Mouse (Mus musculus): ENCODE measurements around the gene Lrp5. TPM values are rescaled to one million over a fixed set of nuclear protein-coding genes. Genes with fewer than 3 reads are reported as not detected.

Gene Lrp5
- polyA plus RNA-seq, 1 experiment: 87.8 TPM

- H3K4me1 ChIP-seq (ENCODE audit: control insufficient read depth, insufficient read depth, low read length): no peaks in the 10 kb centered on the region
- 34% methylated on average over 6 of the region's 6 CpGs for WGBS
- TF ChIP-seq CTCF (IDR thresholded peaks at IDR 0.05; ENCODE audit: insufficient read depth, low read length) (peak; percentile 90), POLR2A (IDR thresholded peaks at IDR 0.05; ENCODE audit: borderline replicate concordance, extremely low read depth, low read depth, low read length) (no peak)
- peak; percentile 86 for DNase-seq
- no peak overlapping the region for H3K4me3 ChIP-seq (replicated peaks; ENCODE audit: extremely low read depth, low read depth, low read length)
These were observed 13.4 kb upstream of the Lrp5 start for GRCm38 (mm10) chr19:3699508-3700438.

- TF ChIP-seq CTCF (IDR thresholded peaks at IDR 0.05; ENCODE audit: insufficient read depth, low read length) (no peak), POLR2A (IDR thresholded peaks at IDR 0.05; ENCODE audit: borderline replicate concordance, extremely low read depth, low read depth, low read length) (no peak)
- no peak for DNase-seq
- Histone ChIP-seq H3K4me1 (ENCODE audit: control insufficient read depth, insufficient read depth, low read length) (no peaks in the 10 kb centered on the region; the same call in 1 of the 2 replicates), H3K4me3 (replicated peaks; ENCODE audit: extremely low read depth, low read depth, low read length) (no peak overlapping the region)
- 68% methylated on average over 7 of the region's 7 CpGs for WGBS
These were observed 11.7 kb upstream of the Lrp5 start for GRCm38 (mm10) chr19:3698035-3698434.

GRCm38 (mm10) chr19:3695976-3696375 is 9.6 kb upstream of the Lrp5 start:
- no peaks in the 10 kb centered on the region; the same call in 1 of the 2 replicates for H3K4me1 ChIP-seq (ENCODE audit: control insufficient read depth, insufficient read depth, low read length)
- WGBS: 74% methylated on average over 8 of the region's 8 CpGs
- TF ChIP-seq CTCF (IDR thresholded peaks at IDR 0.05; ENCODE audit: insufficient read depth, low read length) (no peak), POLR2A (IDR thresholded peaks at IDR 0.05; ENCODE audit: borderline replicate concordance, extremely low read depth, low read depth, low read length) (no peak)
- no peak overlapping the region for H3K4me3 ChIP-seq (replicated peaks; ENCODE audit: extremely low read depth, low read depth, low read length)
- DNase-seq: no peak

GRCm38 (mm10) chr19:3695471-3695870 is 9.1 kb upstream of the Lrp5 start:
- DNase-seq: no peak
- H3K4me3 ChIP-seq (replicated peaks; ENCODE audit: extremely low read depth, low read depth, low read length): no peak overlapping the region
- WGBS: 62% methylated on average over 4 of the region's 4 CpGs
- H3K4me1 ChIP-seq (ENCODE audit: control insufficient read depth, insufficient read depth, low read length): no peaks in the 10 kb centered on the region; the same call in 1 of the 2 replicates
- TF ChIP-seq CTCF (IDR thresholded peaks at IDR 0.05; ENCODE audit: insufficient read depth, low read length): no peak
- no peak for TF ChIP-seq POLR2A (IDR thresholded peaks at IDR 0.05; ENCODE audit: borderline replicate concordance, extremely low read depth, low read depth, low read length)

- no peak for DNase-seq
- 46% methylated on average over 3 of the region's 3 CpGs for WGBS
- TF ChIP-seq POLR2A (IDR thresholded peaks at IDR 0.05; ENCODE audit: borderline replicate concordance, extremely low read depth, low read depth, low read length) (no peak), CTCF (IDR thresholded peaks at IDR 0.05; ENCODE audit: insufficient read depth, low read length) (no peak)
- H3K4me1 ChIP-seq (ENCODE audit: control insufficient read depth, insufficient read depth, low read length): no peaks in the 10 kb centered on the region; the same call in 1 of the 2 replicates
- H3K4me3 ChIP-seq (replicated peaks; ENCODE audit: extremely low read depth, low read depth, low read length): no peak overlapping the region
These were observed 8.6 kb upstream of the Lrp5 start for GRCm38 (mm10) chr19:3695006-3695405.

- no peak for DNase-seq
- no peak for TF ChIP-seq POLR2A (IDR thresholded peaks at IDR 0.05; ENCODE audit: borderline replicate concordance, extremely low read depth, low read depth, low read length)
- TF ChIP-seq CTCF (IDR thresholded peaks at IDR 0.05; ENCODE audit: insufficient read depth, low read length): no peak
- H3K4me1 ChIP-seq (ENCODE audit: control insufficient read depth, insufficient read depth, low read length): no peaks in the 10 kb centered on the region; the same call in 1 of the 2 replicates
- H3K4me3 ChIP-seq (replicated peaks; ENCODE audit: extremely low read depth, low read depth, low read length): no peak overlapping the region
- WGBS: 74% methylated on average over 2 of the region's 2 CpGs
These were observed 8.1 kb upstream of the Lrp5 start for GRCm38 (mm10) chr19:3694476-3694875.

- no peaks in the 10 kb centered on the region; the same call in 1 of the 2 replicates for H3K4me1 ChIP-seq (ENCODE audit: control insufficient read depth, insufficient read depth, low read length)
- no peak overlapping the region for H3K4me3 ChIP-seq (replicated peaks; ENCODE audit: extremely low read depth, low read depth, low read length)
- TF ChIP-seq POLR2A (IDR thresholded peaks at IDR 0.05; ENCODE audit: borderline replicate concordance, extremely low read depth, low read depth, low read length) (no peak), CTCF (IDR thresholded peaks at IDR 0.05; ENCODE audit: insufficient read depth, low read length) (no peak)
- WGBS: 43% methylated on average over 6 of the region's 6 CpGs
- DNase-seq: no peak
These were observed 6.2 kb upstream of the Lrp5 start for GRCm38 (mm10) chr19:3692414-3693145.

- DNase-seq: no peak
- H3K4me1 ChIP-seq (ENCODE audit: control insufficient read depth, insufficient read depth, low read length): no peaks in the 10 kb centered on the region; the same call in 1 of the 2 replicates
- H3K4me3 ChIP-seq (replicated peaks; ENCODE audit: extremely low read depth, low read depth, low read length): no peak overlapping the region
- TF ChIP-seq POLR2A (IDR thresholded peaks at IDR 0.05; ENCODE audit: borderline replicate concordance, extremely low read depth, low read depth, low read length) (no peak), CTCF (IDR thresholded peaks at IDR 0.05; ENCODE audit: insufficient read depth, low read length) (no peak)
- WGBS: 92% methylated on average over 5 of the region's 5 CpGs
These were observed 5.0 kb upstream of the Lrp5 start for GRCm38 (mm10) chr19:3691337-3691736.

- 44% methylated on average over 5 of the region's 5 CpGs for WGBS
- Histone ChIP-seq H3K4me3 (replicated peaks; ENCODE audit: extremely low read depth, low read depth, low read length) (no peak overlapping the region), H3K4me1 (ENCODE audit: control insufficient read depth, insufficient read depth, low read length) (0 out of 2 replicates have a peak, but pooled peaks cover 7% of the 10 kb centered on the region)
- TF ChIP-seq POLR2A (IDR thresholded peaks at IDR 0.05; ENCODE audit: borderline replicate concordance, extremely low read depth, low read depth, low read length) (no peak), CTCF (IDR thresholded peaks at IDR 0.05; ENCODE audit: insufficient read depth, low read length) (no peak)
- no peak for DNase-seq
These were observed 1.4 kb upstream of the Lrp5 start for GRCm38 (mm10) chr19:3687676-3688171.

All from lung, adult 2 months (tissue).